Mouse (Mus musculus): ENCODE results near the gene Cmtm8. TPM values are rescaled to one million over a fixed set of nuclear protein-coding genes. Genes with fewer than 3 reads are reported as not detected.

Cmtm8 gene
- polyA plus RNA-seq, 1 experiment from 2014 or later, result 12.1 TPM

- no peak overlapping the region for H3K27ac ChIP-seq
- H3K4me1 ChIP-seq, result peaks cover 22% of the 10 kb centered on the region
- under 1% methylated on average over 36 of the region's 38 CpGs for WGBS
- no peaks in the 10 kb centered on the region for H3K36me3 ChIP-seq (ENCODE audit: poor library complexity, severe bottlenecking)
- peak overlapping the region; percentile 57 for H3K4me3 ChIP-seq
- H3K9ac ChIP-seq, result peak overlapping the region; percentile 73
- peak overlapping the region; percentile 96 for H3K4me2 ChIP-seq
- H3K27me3 ChIP-seq, result peaks cover 7% of the 10 kb centered on the region; the same call in 1 of the 2 replicates
- peak; percentile 62 for ATAC-seq
- no peaks in the 10 kb centered on the region for H3K9me3 ChIP-seq (replicated peaks)
Observed at GRCm38 (mm10) chr9:114780746-114781525, 63.0 kb downstream of the Cmtm8 start.

DNA sequence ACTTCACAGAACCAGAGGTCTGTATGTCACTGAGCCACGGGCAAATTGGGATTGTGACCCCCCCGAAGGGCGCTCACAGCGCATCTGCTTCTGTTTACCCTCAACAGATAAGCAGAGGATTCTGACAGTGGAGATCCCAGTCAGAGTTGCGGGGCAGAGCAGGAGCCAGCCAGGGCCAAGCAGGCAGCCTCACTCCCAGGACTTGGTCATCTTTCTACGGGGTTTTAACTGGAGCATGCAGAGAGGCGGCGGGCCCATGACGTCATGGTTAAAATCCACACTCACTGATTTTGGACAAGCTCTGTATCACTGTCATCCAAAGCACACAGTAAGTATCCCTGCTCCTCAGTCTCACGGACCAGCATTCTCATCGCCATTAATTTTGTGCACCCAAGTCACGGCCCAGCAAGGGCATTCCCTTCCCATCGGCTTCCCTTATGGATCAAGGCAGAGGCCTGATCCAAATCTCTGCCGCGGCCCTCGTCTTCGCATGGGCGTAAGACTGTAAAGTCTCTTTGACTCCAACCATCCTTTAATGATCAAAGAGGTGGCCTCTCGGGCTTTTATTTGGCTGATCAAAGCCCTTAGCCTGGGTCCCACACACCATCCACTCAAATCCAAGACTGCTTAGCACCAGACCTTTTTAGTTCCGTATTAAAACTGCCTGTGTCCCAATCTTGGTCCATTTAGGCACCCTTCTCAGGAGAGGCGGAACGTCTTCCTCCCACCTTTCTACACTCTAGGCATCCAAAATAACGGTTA lies 63.8 kb downstream of the Cmtm8 start:
- Histone ChIP-seq H3K4me2 (peak overlapping the region; percentile 96), H3K36me3 (ENCODE audit: poor library complexity, severe bottlenecking) (no peaks in the 10 kb centered on the region), H3K4me1 (peaks cover 23% of the 10 kb centered on the region), H3K9me3 (replicated peaks) (no peaks in the 10 kb centered on the region), H3K27me3 (peaks cover 7% of the 10 kb centered on the region; the same call in 1 of the 2 replicates), H3K27ac (no peak overlapping the region), H3K9ac (peak overlapping the region; percentile 73; the same call in 1 of the 2 replicates), H3K4me3 (peak overlapping the region; percentile 57)
- peak; percentile 19 for ATAC-seq
- 32% methylated on average over 23 of the region's 23 CpGs for WGBS

GRCm38 (mm10) chr9:114778877-114779276 lies 65.1 kb downstream of the Cmtm8 start:
- WGBS, result 92% methylated on average over 7 of the region's 7 CpGs
- Histone ChIP-seq H3K9me3 (replicated peaks) (no peaks in the 10 kb centered on the region), H3K4me3 (no peak overlapping the region), H3K36me3 (ENCODE audit: poor library complexity, severe bottlenecking) (no peaks in the 10 kb centered on the region), H3K9ac (no peak overlapping the region), H3K27ac (no peak overlapping the region), H3K27me3 (peaks cover 7% of the 10 kb centered on the region; the same call in 1 of the 2 replicates), H3K4me2 (no peak overlapping the region), H3K4me1 (peaks cover 26% of the 10 kb centered on the region)
- no peak for ATAC-seq

DNA sequence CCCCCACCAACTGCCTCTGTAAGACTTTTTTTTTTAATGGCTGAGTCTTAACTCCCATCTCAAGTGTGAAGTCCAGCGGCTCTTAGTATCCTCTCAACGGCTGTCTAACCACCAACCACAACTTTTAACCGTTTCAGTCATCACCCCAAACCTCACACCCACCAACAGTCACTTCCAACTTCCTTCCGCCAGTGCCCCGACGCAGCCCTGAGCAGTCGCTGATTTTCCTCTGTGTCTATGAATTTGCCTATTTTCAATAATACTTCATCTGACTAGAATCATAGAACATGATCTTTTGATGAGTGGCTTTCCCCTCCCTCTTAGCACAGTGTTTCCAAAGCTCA lies 65.9 kb downstream of the Cmtm8 start:
- Histone ChIP-seq H3K9ac (no peak overlapping the region), H3K4me3 (no peak overlapping the region), H3K36me3 (ENCODE audit: poor library complexity, severe bottlenecking) (no peaks in the 10 kb centered on the region), H3K27ac (no peak overlapping the region), H3K27me3 (peaks cover 7% of the 10 kb centered on the region; the same call in 1 of the 2 replicates), H3K4me1 (peaks cover 26% of the 10 kb centered on the region), H3K9me3 (replicated peaks) (no peaks in the 10 kb centered on the region), H3K4me2 (no peak overlapping the region)
- no peak for ATAC-seq
- WGBS, result 92% methylated on average over 7 of the region's 7 CpGs

DNA sequence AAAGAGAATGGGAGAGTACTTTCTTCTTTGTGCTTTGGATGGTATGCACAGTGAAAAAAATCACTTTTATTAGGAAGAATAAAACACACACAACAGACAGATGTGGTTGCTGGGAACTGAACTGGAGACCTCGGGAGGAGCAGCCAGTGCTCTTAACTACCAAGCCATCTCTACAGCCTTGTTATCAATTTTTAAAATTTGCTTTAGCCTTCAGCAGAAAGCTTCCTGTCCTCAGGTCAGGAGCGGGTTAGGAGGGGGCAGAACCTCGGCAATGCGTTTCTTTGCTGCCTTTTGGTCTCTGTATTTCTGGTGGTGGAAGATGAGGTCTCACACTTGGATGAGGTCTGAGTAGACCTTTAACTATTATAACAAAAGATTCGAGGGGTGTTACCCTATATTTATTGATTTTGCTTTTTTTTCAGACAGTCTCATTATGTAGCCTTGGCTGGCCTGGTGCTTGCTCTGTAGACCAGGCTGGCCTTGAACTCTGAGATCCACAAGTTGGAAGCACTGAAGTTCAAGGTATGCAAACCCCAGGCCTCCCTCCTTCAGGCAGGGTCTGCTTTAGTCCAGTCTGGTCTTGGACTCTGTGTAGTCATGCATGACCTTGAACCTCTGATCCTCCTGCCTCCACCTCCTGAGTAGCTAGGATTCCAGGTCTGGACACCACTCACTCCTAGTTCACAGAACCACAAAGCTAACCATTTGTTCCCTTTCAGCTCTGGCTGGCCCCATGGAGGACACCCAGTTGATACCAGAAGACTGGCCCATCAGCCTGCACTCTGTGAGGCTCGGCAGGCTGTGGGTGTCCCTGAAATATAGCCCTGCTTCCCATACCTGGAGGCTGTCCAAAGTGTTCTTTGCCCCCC lies 66.5 kb downstream of the Cmtm8 start:
- H3K27ac ChIP-seq, result no peak overlapping the region
- ATAC-seq, result no peak
- H3K9me3 ChIP-seq (replicated peaks), result no peaks in the 10 kb centered on the region
- 86% methylated on average over 6 of the region's 6 CpGs for WGBS
- H3K36me3 ChIP-seq (ENCODE audit: poor library complexity, severe bottlenecking), result peaks cover 1% of the 10 kb centered on the region; the same call in 1 of the 2 replicates
- H3K9ac ChIP-seq, result no peak overlapping the region
- H3K4me1 ChIP-seq, result peaks cover 26% of the 10 kb centered on the region
- H3K4me2 ChIP-seq, result no peak overlapping the region
- H3K27me3 ChIP-seq, result peaks cover 7% of the 10 kb centered on the region; the same call in 1 of the 2 replicates
- H3K4me3 ChIP-seq, result no peak overlapping the region

- H3K4me3 ChIP-seq, result no peak overlapping the region
- H3K27ac ChIP-seq, result no peak overlapping the region
- no peak overlapping the region for H3K4me2 ChIP-seq
- no peak for ATAC-seq
- H3K4me1 ChIP-seq, result peaks cover 19% of the 10 kb centered on the region
- H3K27me3 ChIP-seq, result 0 out of 2 replicates have a peak, but pooled peaks cover 4% of the 10 kb centered on the region
- H3K9ac ChIP-seq, result no peak overlapping the region
- 95% methylated on average over 3 of the region's 3 CpGs for WGBS
- peaks cover 7% of the 10 kb centered on the region; the same call in 1 of the 2 replicates for H3K36me3 ChIP-seq (ENCODE audit: poor library complexity, severe bottlenecking)
- no peaks in the 10 kb centered on the region for H3K9me3 ChIP-seq (replicated peaks)
Observed at GRCm38 (mm10) chr9:114776361-114776760, 67.6 kb downstream of the Cmtm8 start.

GRCm38 (mm10) chr9:114775272-114775671 lies 68.7 kb downstream of the Cmtm8 start:
- H3K9ac ChIP-seq, result peak overlapping the region; percentile 6; the same call in 1 of the 2 replicates
- H3K9me3 ChIP-seq (replicated peaks), result no peaks in the 10 kb centered on the region
- H3K27ac ChIP-seq, result no peak overlapping the region
- no peak overlapping the region for H3K4me2 ChIP-seq
- H3K36me3 ChIP-seq (ENCODE audit: poor library complexity, severe bottlenecking), result peaks cover 7% of the 10 kb centered on the region; the same call in 1 of the 2 replicates
- H3K4me3 ChIP-seq, result no peak overlapping the region
- H3K27me3 ChIP-seq, result 0 out of 2 replicates have a peak, but pooled peaks cover 4% of the 10 kb centered on the region
- peak; percentile 44; the same call in 1 of the 2 replicates for ATAC-seq
- peaks cover 9% of the 10 kb centered on the region; the same call in 1 of the 2 replicates for H3K4me1 ChIP-seq
- WGBS, result 74% methylated on average over 4 of the region's 4 CpGs

DNA sequence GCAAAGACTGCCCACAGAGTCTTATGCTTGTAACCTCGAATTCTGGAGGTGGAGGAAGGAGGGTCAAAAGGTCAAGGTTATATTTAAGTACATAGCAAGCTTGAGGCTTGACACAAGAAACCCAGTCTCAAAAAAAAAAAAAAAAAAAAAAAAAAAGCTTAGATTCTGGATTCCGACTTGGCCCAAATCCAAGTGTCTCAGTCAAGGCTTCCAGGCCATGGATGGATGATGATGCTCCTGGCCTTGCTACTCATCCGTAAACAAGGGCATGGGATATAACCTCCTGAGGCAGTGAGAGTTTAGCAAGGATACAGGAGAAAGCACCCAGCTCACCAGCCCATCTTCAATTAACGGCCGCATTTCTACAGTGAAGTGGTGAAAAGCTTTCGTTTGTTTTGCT lies 69.3 kb downstream of the Cmtm8 start:
- no peaks in the 10 kb centered on the region for H3K9me3 ChIP-seq (replicated peaks)
- H3K27me3 ChIP-seq, result 0 out of 2 replicates have a peak, but pooled peaks cover under 1% of the 10 kb centered on the region
- no peak overlapping the region for H3K9ac ChIP-seq
- 89% methylated on average over 6 of the region's 6 CpGs for WGBS
- no peak for ATAC-seq
- H3K36me3 ChIP-seq (ENCODE audit: poor library complexity, severe bottlenecking), result peaks cover 7% of the 10 kb centered on the region; the same call in 1 of the 2 replicates
- no peak overlapping the region for H3K27ac ChIP-seq
- H3K4me2 ChIP-seq, result no peak overlapping the region
- 0 out of 2 replicates have a peak, but pooled peaks cover 4% of the 10 kb centered on the region for H3K4me1 ChIP-seq
- no peak overlapping the region for H3K4me3 ChIP-seq

GRCm38 (mm10) chr9:114771565-114771964 lies 72.4 kb downstream of the Cmtm8 start:
- Histone ChIP-seq H3K27me3 (no peaks in the 10 kb centered on the region), H3K4me2 (no peak overlapping the region), H3K27ac (no peak overlapping the region), H3K36me3 (ENCODE audit: poor library complexity, severe bottlenecking) (peaks cover 7% of the 10 kb centered on the region; the same call in 1 of the 2 replicates), H3K4me1 (peaks cover 20% of the 10 kb centered on the region), H3K9ac (no peak overlapping the region), H3K4me3 (no peak overlapping the region), H3K9me3 (replicated peaks) (no peaks in the 10 kb centered on the region)
- no peak for ATAC-seq
- WGBS, result 88% methylated on average over 7 of the region's 7 CpGs

DNA sequence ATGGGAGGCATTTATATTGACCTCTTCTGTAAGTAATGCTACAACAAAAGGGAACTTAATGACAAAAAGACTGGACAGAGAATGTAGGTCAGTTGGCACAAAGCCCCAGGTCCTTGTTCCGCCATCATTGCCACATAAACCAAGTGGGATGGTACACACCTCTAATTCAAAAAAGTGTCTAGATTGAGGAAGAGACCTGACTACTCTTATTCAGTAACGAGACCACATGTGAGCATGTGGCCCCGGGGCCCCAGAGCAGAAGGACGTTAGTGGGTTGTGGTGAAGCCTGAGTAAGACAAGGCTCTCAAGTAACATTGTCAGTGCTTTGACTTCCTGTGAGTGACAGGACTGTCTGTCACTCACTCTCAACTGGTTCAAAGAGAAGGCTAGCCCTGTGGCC lies 73.7 kb downstream of the Cmtm8 start:
- Histone ChIP-seq H3K4me1 (peaks cover 22% of the 10 kb centered on the region), H3K36me3 (ENCODE audit: poor library complexity, severe bottlenecking) (peaks cover 7% of the 10 kb centered on the region; the same call in 1 of the 2 replicates), H3K9ac (no peak overlapping the region), H3K27ac (no peak overlapping the region), H3K4me3 (no peak overlapping the region), H3K27me3 (no peaks in the 10 kb centered on the region), H3K4me2 (no peak overlapping the region), H3K9me3 (replicated peaks) (no peaks in the 10 kb centered on the region)
- no peak for ATAC-seq
- WGBS, result 84% methylated on average over 4 of the region's 4 CpGs

GRCm38 (mm10) chr9:114768066-114768465 lies 75.9 kb downstream of the Cmtm8 start:
- no peak overlapping the region for H3K9ac ChIP-seq
- no peak overlapping the region for H3K4me3 ChIP-seq
- no peaks in the 10 kb centered on the region for H3K9me3 ChIP-seq (replicated peaks)
- peaks cover 7% of the 10 kb centered on the region; the same call in 1 of the 2 replicates for H3K36me3 ChIP-seq (ENCODE audit: poor library complexity, severe bottlenecking)
- H3K27me3 ChIP-seq, result no peaks in the 10 kb centered on the region
- no peak overlapping the region for H3K27ac ChIP-seq
- ATAC-seq, result no peak
- no peak overlapping the region for H3K4me2 ChIP-seq
- WGBS, result 57% methylated on average over 10 of the region's 10 CpGs
- peaks cover 19% of the 10 kb centered on the region for H3K4me1 ChIP-seq

All from forebrain, embryonic 13.5 days (tissue).